Mouse (Mus musculus): Measurements from ENCODE around the gene Mfsd4b2. TPM values are rescaled to one million over a fixed set of nuclear protein-coding genes. Genes with fewer than 3 reads are reported as not detected.

Gene Mfsd4b2
- polyA plus RNA-seq, 1 experiment = 0.09 TPM

GRCm38 (mm10) chr10:39893702-39894697 lies 32.7 kb downstream of the Mfsd4b2 start:
- DNase-seq (ENCODE audit: low read depth) = no peak

- no peak for DNase-seq (ENCODE audit: low read depth)
Measured at GRCm38 (mm10) chr10:39888621-39889020, 38.1 kb downstream of the Mfsd4b2 start.

Other genes starting within 250 kb of the Mfsd4b2 start
- 21.2 and 21.6 TPM in 2 replicates for gene Rev3l, start 194.8 kb downstream of the Mfsd4b2 start, polyA plus RNA-seq (2012; rRNA removed)
- 7.6 TPM in 2 replicates for gene Mfsd4b4, start 27.7 kb downstream of the Mfsd4b2 start, polyA plus RNA-seq (2012; rRNA removed)
- 1.2 and 2.1 TPM in 2 replicates for gene Mfsd4b3, start 33.2 kb upstream of the Mfsd4b2 start, polyA plus RNA-seq (2012; rRNA removed)
- 0.24 and 0.38 TPM in 2 replicates for gene Mfsd4b5, start 59.7 kb upstream of the Mfsd4b2 start, polyA plus RNA-seq (2012; rRNA removed)
- gene Mfsd4b1, start 98.3 kb upstream of the Mfsd4b2 start, polyA plus RNA-seq (2012; rRNA removed) = 0.85 and 1.6 TPM in 2 replicates
- 76.3 and 122 TPM in 2 replicates for gene Slc16a10, start 215.3 kb upstream of the Mfsd4b2 start, polyA plus RNA-seq (2012; rRNA removed)

All from gonadal fat pad, adult 2 months (tissue).